Mouse (Mus musculus): ENCODE results near the gene Morc2a. TPM values are rescaled to one million over a fixed set of nuclear protein-coding genes. Genes with fewer than 3 reads are reported as not detected.

Gene Morc2a
- 9.0 and 10.8 TPM in 2 replicates for polyA plus RNA-seq (2015; fragmentation: Nextera tagmentation; extraction: Ambion mirVana)

DNA sequence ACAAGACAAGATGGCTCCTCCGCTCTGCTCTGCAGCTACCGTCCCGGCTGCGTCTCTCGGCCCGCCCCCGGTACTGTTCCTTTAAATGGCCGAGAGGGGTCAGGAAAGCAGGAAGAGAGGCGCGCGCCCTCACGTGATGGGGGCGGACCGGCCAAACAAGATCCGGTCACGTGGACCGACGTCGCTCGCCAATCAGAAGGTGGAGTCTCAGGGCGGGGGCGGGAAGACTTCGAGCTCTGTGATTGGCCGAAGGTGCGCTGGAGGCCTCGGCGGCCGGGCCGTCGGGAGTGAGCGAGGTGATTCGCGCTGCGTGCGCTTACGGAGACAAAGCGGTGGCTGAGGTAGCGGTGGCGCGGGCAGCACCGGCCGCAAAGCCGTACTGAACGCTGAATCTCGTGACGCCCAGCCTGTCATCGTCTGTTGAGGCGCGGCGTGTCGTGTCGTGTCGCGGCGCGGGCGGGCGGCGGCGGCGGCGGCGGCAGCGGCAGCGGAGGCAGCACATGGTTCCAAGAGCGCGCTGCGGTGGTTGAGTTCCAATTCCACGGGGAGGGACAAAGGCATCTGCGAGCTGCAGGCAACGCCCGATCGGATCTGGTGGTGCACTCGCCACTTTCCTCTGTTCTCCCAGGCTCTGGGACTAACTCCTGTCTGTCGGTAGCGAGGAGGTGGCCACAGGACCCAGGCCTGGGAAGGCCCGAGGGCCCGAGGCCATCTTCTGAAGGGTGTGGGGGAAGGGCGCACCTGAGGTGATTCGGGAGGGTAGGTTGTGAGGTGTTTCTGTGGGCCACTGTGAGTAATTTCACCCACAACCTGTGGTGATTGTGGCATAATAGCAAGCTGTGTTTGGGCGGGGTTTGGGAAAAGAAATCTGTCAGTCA is at the start of gene Morc2a:
Gene Morc2a, plus strand, starts transcription at position 228 of the 878 bp plus-strand sequence.

Other genes starting within 250 kb of the Morc2a start
- 54.3 and 56.4 TPM in 2 replicates for gene Limk2, start 240.0 kb upstream of the Morc2a start, polyA plus RNA-seq (2015; fragmentation: Nextera tagmentation; extraction: Ambion mirVana)
- 19.6 and 20.3 TPM in 2 replicates for gene Rnf185, start 196.8 kb upstream of the Morc2a start, polyA plus RNA-seq (2015; fragmentation: Nextera tagmentation; extraction: Ambion mirVana)
- gene Pla2g3, start 160.9 kb upstream of the Morc2a start, polyA plus RNA-seq (2015; fragmentation: Nextera tagmentation; extraction: Ambion mirVana) = 0.19 and 0.30 TPM in 2 replicates
- 0.27 and 0.28 TPM in 2 replicates for gene Inpp5j, start 144.4 kb upstream of the Morc2a start, polyA plus RNA-seq (2015; fragmentation: Nextera tagmentation; extraction: Ambion mirVana)
- gene Selenom, start 134.5 kb upstream of the Morc2a start, polyA plus RNA-seq (2015; fragmentation: Nextera tagmentation; extraction: Ambion mirVana) = 440 and 451 TPM in 2 replicates
- gene Smtn, start 108.6 kb upstream of the Morc2a start, polyA plus RNA-seq (2015; fragmentation: Nextera tagmentation; extraction: Ambion mirVana) = 936 and 955 TPM in 2 replicates
- 0.46 and 0.47 TPM in 2 replicates for gene Osbp2, start 214.7 kb downstream of the Morc2a start, polyA plus RNA-seq (2015; fragmentation: Nextera tagmentation; extraction: Ambion mirVana)
- gene 4921536K21Rik, start 245.9 kb downstream of the Morc2a start, polyA plus RNA-seq (2015; fragmentation: Nextera tagmentation; extraction: Ambion mirVana) = 0.13 and 0.33 TPM in 2 replicates
- 4.6 and 4.7 TPM in 2 replicates for gene Dusp18, start 246.0 kb downstream of the Morc2a start, polyA plus RNA-seq (2015; fragmentation: Nextera tagmentation; extraction: Ambion mirVana)